9 mouse cellular contexts compared by ENCODE assay signal in the genomic region with DNA sequence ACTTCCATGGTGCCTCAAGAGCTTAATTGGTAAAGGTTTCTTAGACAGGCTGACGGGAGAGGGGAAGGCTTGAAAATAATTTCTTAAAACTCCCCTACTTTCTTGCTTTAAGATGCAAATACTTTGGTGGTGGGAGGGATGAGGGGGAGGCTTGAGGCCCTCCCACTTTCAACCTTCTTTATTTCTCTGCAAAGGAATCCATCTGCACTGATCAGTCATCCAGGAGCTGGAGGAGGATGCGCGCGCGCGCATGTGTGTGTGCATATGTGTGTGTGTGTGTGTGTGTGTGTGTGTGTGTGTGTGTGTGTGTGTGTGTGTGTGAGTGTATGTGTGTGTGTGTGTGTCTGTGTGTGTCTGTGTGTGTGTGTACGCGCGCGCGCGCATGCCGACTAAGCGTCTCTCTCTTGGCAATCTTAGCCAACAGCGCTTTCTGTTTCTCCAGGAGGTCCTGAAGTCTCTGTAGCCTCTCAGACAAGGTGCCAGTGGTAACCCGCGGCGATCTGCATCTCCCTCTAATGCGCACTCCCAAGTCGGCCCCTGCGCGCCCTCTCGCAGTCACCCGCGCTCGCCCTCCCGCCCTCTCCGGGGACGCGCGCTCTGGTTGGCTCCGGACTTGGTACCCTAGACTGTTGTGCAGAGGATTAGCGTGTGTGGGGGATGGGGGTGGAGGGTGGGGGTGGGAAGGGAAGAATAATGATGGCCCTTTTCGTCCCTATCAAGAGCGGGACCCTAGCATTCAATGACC. TPM values are rescaled to one million over a fixed set of nuclear protein-coding genes. Genes with fewer than 3 reads are reported as not detected.
DNase-seq lines count a peak whose midpoint lies in the region; ATAC-seq lines count a peak whose summit lies in the region.
"Had no signal": no experiment of that assay in that cellular context is flagged by ENCODE, and none has a peak within 500 bp of the region (broad histone marks: within the 10 kb centered on the region; RNA-seq: fewer than 3 reads in every experiment).

Cdh7 (plus strand) TSS at position 368 of the 745 bp plus-strand sequence.

- peak; percentile 88 for ATAC-seq in kidney, embryonic 16.5 days (ENCODE audit: low FRiP score, low TSS enrichment)
- peak; percentile 90 for ATAC-seq in hindbrain, embryonic 11.5 days (ENCODE audit: low FRiP score)

- H3K4me2 ChIP-seq in kidney, embryonic 16.5 days (replicated peaks; ENCODE audit: low read depth, low read length) = peak within 1 kb of the TSS; percentile 87
- H3K4me2 ChIP-seq in hindbrain, embryonic 11.5 days (replicated peaks; ENCODE audit: low read depth, low read length) = peak within 1 kb of the TSS; percentile 72

- no peak within 1 kb of the TSS for H3K9ac ChIP-seq in kidney, embryonic 16.5 days (replicated peaks; ENCODE audit: low read length)
- peak within 1 kb of the TSS; percentile 56 for H3K9ac ChIP-seq in hindbrain, embryonic 11.5 days (ENCODE audit: low read depth, low read length)

- DNase-seq in kidney, postnatal 36 days = no peak
- DNase-seq in cerebellum, postnatal 4 days (ENCODE audit: low spot score in 2 of 2) = peak; percentile 28 to 71
- DNase-seq in hindbrain, embryonic 11.5 days (ENCODE audit: low spot score) = peak; percentile 77
- peak; percentile 63 for DNase-seq in limb, embryonic 10.5 days (ENCODE audit: low spot score)
- DNase-seq in retina, embryonic 14.5 days (ENCODE audit: low spot score) = peak; percentile 78
- no peak for DNase-seq in gastrocnemius, adult 8-10 months (ENCODE audit: low spot score in 2 of 2)
- no peak for DNase-seq in spleen, adult 12 weeks (ENCODE audit: low spot score)

- peaks cover 17% of the 10 kb centered on the region for H3K27me3 ChIP-seq in kidney, embryonic 16.5 days (ENCODE audit: insufficient read depth, low read length)
- no peaks in the 10 kb centered on the region for H3K27me3 ChIP-seq in hindbrain, embryonic 11.5 days (ENCODE audit: control insufficient read depth, insufficient read depth, low read length)
- peaks cover 14% of the 10 kb centered on the region for H3K27me3 ChIP-seq in limb, embryonic 10.5 days (ENCODE audit: low read depth, poor library complexity, severe bottlenecking)

- H3K27ac ChIP-seq in kidney, embryonic 16.5 days (ENCODE audit: low read length) = no peak within 1 kb of the TSS
- H3K27ac ChIP-seq in hindbrain, embryonic 11.5 days (ENCODE audit: low read depth, low read length) = no peak within 1 kb of the TSS
- H3K27ac ChIP-seq in limb, embryonic 10.5 days = peak within 1 kb of the TSS; percentile 30; the same call in 1 of the 2 replicates
- H3K27ac ChIP-seq: macrophage had no signal

- WGBS in kidney, embryonic 16.5 days = under 1% methylated on average over 35 of the region's 35 CpGs
- WGBS in hindbrain, embryonic 11.5 days = 2% methylated on average over 30 of the region's 35 CpGs
- under 1% methylated on average over 35 of the region's 35 CpGs for WGBS in limb, embryonic 10.5 days

- H3K4me3 ChIP-seq in kidney, embryonic 16.5 days (ENCODE audit: low read length) = peak within 1 kb of the TSS; percentile 56
- H3K4me3 ChIP-seq in hindbrain, embryonic 11.5 days (ENCODE audit: low read depth, low read length) = peak within 1 kb of the TSS; percentile 61
- H3K4me3 ChIP-seq in limb, embryonic 10.5 days = peak within 1 kb of the TSS; percentile 65

- H3K4me1 ChIP-seq in kidney, embryonic 16.5 days (ENCODE audit: insufficient read depth, low read length) = no peaks in the 10 kb centered on the region
- H3K4me1 ChIP-seq in hindbrain, embryonic 11.5 days (replicated peaks; ENCODE audit: control insufficient read depth, insufficient read depth, low read length) = no peaks in the 10 kb centered on the region
- H3K4me1 ChIP-seq in limb, embryonic 10.5 days = peaks cover 18% of the 10 kb centered on the region

- no peaks in the 10 kb centered on the region for H3K36me3 ChIP-seq in kidney, embryonic 16.5 days (ENCODE audit: insufficient read depth, low read length)
- H3K36me3 ChIP-seq in hindbrain, embryonic 11.5 days (ENCODE audit: control insufficient read depth, insufficient read depth, low read length) = no peaks in the 10 kb centered on the region
- H3K36me3 ChIP-seq in limb, embryonic 10.5 days = no peaks in the 10 kb centered on the region

- H3K9me3 ChIP-seq in kidney, embryonic 16.5 days (ENCODE audit: low read length) = no peaks in the 10 kb centered on the region
- no peaks in the 10 kb centered on the region for H3K9me3 ChIP-seq in hindbrain, embryonic 11.5 days (ENCODE audit: control insufficient read depth, low read length)
- H3K9me3 ChIP-seq in limb, embryonic 10.5 days (replicated peaks) = no peaks in the 10 kb centered on the region

RNA-seq across cellular contexts. Expression of gene Cdh7, which starts in this region (rescaled TPM):
- 0.10 and 0.19 TPM in 2 replicates for polyA plus RNA-seq in kidney, embryonic 16.5 days (2015; fragmentation: Nextera tagmentation; extraction: Ambion mirVana)
- 3.1 and 3.4 TPM in 2 replicates for polyA plus RNA-seq in hindbrain, embryonic 11.5 days (2014; fragmentation: Nextera tagmentation; extraction: Ambion mirVana)
- polyA plus RNA-seq in limb, embryonic 10.5 days (2016; fragmentation: Nextera tagmentation; extraction: Ambion mirVana) = 0.08 and 0.40 TPM in 2 replicates
- not detected for total RNA-seq in gastrocnemius, adult 8-10 months (2022)
- polyA plus RNA-seq: macrophage had no signal

Comparison
In these comparisons a context has a peak if more than half of its experiments do, and no peak if none do; other contexts are left out.
1. Peak in ATAC-seq, H3K4me3 ChIP-seq and H3K4me2 ChIP-seq in kidney, embryonic 16.5 days; RNA of the gene not detected or under 1 TPM.
2. Peak in DNase-seq, H3K4me3 ChIP-seq and H3K27ac ChIP-seq in limb, embryonic 10.5 days; RNA of the gene not detected or under 1 TPM.
3. DNase-seq: peak in cerebellum, postnatal 4 days (2 of 2), hindbrain, embryonic 11.5 days (single experiment) and retina, embryonic 14.5 days (single experiment); none in kidney, postnatal 36 days (0 of 2), gastrocnemius, adult 8-10 months (0 of 2) and spleen, adult 12 weeks (single experiment).
4. Peak in every context shown above with its lines, with median percentiles within 50 percentile points of each other: H3K4me3 ChIP-seq.